Mouse (Mus musculus): ENCODE data around the gene BC035044.
A peak's percentile ranks its signal among the peaks of the same experiment; 100 is the strongest.
"Not testable (repeated sequence)": the region's sequence is repeated elsewhere in the genome, so short reads cannot be mapped to it uniquely, and the experiment has no call there.

Gene BC035044

DNA sequence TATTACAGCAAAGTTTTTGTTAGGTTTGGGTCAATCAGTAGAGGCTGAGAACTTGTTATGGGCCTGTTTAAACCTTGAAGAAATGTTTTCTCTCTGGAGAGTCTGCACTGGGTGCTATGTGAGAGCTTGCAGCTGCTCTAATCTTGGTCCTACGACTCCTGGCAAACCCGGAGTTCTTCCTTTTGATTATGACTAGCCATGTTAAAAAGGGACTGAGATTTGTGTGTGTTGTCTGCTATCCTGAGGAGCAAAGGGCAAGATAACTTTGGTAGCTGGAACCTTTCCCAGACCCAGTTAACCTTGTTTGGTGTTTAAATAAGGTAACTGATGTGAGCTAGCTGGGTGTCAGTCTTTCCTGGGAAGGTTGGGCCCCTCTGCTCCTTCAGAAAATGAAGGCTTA is 40.3 kb downstream of the BC035044 start:
- DNase-seq (ENCODE audit: low spot score) = no peak

DNA sequence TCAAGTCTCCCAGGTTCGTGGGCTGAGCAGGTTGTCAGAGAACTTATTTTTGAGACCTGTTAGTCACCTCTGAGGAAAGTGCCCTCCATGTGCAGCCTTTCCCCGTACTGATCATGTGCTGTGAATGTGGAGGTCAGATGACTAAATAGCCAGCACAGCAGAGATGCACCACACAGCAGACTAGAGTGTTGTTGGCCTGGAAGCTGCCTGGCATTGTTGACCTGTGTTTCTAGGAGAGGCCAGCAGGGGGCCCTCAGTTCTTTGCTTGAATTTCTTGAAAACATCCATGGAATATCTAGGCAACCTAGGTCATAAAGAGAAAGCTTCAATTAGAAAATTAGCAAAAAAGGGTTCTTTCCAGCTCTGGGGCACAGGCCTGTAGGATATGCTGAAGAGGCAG is 41.0 kb downstream of the BC035044 start:
- peak; percentile 40 for DNase-seq (ENCODE audit: low spot score)

DNA sequence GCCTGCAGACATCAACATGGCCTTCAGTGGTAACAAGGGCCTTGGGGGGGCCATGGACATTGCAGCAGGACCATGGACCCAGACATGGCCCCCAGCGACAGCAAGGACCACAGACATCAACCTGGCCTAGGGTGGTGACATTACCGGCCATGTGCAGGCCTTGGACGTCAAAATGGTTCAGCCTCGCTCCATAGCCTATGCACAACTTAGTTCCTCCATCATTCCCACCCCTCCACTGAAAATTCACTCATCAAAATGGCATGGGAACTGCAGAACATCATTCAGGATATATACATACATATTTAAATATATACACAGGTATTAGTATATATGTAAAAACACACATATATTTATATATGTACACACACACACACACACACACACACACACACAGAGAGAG is 43.5 kb downstream of the BC035044 start:
- no peak for DNase-seq (ENCODE audit: low spot score)

DNA sequence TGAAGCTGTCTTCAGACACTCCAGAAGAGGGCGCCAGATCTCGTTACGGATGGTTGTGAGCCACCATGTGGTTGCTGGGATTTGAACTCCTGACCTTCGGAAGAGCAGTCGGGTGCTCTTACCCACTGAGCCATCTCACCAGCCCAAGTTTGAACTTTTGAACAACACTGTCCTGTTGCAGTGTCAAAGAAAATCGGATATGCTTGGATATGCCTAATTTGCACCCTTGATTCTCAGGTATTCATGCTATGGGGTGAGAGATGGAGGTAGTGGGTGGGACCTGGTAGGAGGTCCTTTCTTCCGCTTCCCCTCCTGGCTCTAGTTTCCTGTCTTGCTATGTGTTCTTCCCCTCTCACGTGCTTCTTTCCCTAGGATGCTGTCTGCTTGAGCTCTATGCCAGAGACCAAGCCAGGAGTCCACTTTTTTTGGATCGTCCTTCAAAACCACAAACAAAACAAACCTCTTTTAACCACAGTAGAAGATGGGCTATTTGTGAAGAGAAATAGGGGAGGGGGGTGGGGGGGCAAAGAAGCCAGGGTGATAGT is 44.9 kb downstream of the BC035044 start:
- DNase-seq (ENCODE audit: low spot score) = no peak

DNA sequence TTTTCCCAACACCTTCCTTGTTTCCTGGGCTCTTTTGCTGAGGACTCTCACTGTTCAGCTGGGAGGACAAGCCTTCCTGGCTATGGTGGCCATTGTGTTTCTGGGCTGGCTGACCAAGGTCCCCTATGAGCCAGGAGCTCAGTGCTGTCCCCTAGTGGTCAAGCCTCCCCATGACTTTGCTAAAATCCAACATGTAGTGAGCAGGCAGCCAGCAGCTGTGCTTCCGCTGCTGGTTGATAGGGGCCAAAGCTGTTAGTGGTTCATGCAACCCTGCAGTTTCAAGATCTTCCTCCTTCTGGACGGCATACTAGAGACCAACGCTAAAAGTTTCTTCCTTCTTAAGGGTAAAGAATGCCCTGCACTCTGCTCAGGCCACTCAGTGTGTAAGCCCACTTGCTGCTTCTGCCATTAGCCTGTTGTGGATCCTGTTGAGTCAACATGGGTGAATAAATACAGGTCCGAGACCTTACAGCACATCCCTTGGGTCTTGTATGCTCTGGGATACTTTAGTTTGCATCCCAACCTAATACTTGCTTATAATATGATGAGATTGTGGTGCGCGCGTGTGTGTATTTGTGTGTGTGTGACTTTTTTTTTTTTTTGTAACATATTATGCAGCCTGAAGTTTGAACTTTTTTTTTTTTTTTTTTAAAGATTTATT is 45.5 kb downstream of the BC035044 start:
- DNase-seq (ENCODE audit: low spot score) = peak; percentile 82

DNA sequence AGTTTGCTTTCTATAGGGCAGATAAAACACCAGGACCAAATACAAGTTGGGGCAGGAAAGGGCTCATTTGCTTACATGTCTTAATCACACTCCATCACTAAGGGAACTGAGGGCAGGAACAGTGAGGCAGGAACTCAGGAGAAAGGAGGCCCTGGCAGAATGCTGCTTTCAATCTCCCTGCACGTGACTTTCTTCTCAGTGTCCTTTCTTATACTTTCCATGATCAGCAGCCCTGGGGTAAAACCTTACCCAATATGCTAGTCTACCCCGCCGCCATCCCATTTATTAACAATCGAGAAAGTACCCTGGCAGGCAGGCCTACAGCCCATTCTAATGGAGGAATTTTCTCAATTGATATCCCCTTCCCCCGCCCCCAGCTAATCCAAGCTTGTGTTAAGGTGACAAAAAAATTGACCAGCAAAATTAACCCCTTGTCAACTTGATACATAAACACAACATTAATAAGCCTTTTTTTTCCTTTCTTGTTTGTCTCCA is 46.3 kb downstream of the BC035044 start:
- DNase-seq (ENCODE audit: low spot score) = no peak

DNA sequence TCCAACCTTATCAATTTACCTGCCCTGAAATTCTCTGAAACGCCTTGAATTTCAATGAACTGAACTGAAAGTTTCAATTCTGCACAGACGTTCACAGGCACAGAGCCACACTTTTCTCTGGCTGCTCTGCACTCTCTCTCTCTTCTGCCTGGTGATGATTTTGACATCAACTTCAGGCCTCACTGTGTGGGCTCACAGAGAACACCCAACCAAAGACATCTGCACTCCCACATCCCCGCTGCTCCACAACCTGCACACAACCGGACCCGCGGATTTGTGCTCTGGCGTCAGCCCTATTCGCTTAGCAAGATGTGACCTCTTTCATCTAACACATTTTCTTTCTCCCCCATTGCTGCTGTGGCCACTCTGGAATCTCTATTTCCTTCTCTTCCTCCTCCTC is 46.8 kb downstream of the BC035044 start:
- no peak for DNase-seq (ENCODE audit: low spot score)

DNA sequence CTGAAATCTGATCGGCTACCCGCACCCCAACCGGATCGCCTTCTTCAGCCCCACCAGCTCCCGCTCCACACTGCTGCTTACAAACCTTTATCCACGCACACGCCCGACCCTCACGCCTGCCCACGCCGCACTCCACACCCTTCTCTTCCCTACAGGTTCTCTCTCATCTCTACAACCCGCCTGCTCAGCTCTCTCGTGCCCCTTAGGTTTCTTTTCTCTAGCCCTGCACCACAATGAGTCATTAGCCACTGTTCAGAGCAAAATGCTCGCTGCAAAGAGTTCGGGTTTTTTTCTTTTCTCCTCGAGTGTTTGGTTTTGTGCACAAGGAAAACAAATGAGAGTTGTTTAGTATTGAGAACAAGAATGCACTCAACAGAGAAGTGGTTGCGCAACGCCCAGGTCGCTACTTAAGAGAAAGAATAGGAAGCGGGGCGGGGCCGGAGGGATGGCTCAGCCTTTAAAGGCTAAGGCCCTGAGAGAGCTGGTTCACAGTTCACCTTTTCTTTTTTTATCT is 47.4 kb downstream of the BC035044 start:
- peak; percentile 86 for DNase-seq (ENCODE audit: low spot score)

DNA sequence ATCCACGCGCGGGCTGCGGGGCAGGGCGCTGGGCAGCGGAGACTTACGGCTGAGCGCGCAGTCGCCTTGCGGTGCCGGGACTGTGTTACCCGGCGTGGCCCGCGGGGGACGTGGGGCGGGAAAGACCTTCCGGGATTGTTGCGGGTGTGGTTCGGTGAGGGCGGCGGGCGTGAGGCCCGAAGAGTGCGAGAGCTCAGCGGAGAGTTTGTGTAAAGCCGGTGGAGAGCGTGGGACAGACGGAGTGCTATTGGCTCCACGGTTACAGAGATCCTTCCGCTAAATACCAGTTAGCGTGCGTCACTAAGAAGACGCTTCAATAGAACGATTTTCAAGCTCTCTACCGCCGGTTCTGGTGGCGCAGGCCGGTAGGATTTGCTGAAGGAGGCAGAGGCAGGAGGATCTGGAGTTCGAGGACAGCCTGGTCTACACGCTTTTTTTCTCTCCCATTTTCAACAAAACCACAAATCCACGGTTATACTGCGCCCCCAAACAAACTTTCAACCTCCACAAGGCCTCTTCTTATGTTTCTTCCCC is 47.9 kb downstream of the BC035044 start:
- peak; percentile 89 for DNase-seq (ENCODE audit: low spot score)

DNA sequence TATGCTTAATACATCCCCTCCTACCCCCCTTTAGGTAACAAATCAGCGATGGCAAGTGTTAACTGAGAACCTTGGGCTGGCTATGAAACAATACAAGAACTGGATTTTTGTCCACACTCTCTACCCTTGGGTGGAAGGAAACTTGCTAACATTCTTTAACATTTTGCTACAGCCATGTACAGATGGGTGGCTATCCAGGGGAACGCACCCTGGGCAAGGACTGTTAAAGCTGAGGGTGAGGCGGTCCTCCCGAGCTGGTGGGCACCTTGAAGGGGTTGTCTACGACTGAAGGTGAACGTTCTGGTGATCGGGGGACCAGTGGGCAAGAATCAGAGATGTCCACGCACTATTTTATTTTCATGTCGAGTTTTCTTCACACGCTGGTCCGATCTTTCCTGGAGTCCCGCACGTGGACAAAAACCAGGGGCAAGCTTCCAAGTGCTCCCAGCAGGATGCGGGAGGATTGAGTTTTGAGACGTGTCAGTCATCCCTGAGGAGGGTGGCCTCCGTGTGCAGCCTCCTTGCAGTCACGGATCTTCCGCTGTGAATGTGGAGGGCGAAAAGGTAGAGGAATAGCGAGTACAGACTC is 48.5 kb downstream of the BC035044 start:
- DNase-seq (ENCODE audit: low spot score) = no peak

DNA sequence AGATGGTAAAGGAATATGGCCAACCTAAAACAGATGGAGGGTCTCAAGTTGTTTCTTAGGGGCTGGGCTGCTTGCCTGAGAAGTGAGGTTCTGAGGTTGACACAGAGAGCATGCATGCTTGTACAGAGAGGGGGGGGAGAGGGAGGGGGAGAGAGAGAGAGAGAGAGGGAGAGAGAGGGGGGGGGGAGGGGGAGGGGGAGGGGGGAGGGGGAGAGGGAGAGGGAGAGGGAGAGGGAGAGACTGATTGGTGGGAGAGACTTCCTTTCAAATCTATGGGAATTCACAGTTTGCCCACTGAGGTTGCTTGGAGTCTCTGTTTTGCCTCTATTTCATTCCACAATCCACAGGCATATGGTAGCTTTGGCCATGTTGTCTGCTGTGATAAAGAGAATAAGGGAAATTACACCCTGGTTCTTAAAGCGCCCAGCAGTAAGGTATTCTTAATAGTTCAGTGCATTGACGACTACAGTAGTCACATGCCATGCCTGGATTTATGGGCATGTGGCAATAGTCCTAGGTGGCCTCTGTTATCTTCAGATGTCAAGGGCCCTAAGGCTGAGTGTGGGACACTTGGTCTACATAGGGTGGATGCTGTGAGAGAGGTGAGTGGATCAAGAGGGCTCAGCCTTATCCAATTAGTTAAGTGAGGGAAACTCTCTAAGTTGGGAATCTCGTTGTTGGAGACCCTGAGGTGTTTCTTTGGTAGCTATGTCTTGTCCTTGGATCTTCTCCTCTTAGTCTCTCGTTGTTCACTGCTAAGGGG is 49.4 kb downstream of the BC035044 start:
- DNase-seq (ENCODE audit: low spot score) = no peak

DNA sequence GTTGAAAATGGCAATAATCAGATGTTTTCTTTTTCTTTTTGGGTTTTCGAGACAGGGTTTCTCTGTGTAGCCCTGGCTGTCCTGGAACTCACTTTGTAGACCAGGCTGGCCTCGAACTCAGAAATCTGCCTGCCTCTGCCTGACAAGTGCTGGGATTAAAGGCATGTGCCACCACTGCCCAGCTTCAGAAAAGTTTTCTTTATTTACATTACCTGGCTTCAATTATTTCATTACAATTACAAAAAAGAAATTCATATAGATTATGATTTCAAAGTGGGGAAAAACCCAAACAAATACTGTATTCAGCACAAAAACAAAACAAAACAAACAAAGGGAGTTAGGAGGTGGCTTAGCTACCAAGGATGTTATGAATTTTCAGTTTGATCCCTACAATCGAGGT is 50.3 kb downstream of the BC035044 start:
- not testable (repeated sequence) for DNase-seq (ENCODE audit: low spot score)

DNA sequence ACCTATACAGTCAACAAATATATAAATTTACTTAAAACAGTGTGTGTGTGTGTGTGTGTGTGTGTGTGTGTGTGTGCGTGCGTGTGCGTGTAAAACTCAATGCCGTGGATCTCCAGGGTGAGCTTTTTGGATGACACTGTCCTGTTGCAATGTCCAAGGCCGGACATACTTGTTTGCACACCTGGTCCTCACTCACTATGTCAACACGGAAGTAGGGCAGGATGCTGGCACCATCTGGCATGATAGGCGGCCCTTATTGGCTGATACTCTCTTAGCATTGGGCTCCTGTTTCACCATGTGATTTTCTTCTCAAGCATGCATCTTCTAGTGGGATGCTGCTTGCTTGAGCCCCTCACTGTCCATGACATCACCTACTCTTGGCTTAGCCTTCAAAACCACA is 51.0 kb downstream of the BC035044 start:
- peak; percentile 52 for DNase-seq (ENCODE audit: low spot score)

DNA sequence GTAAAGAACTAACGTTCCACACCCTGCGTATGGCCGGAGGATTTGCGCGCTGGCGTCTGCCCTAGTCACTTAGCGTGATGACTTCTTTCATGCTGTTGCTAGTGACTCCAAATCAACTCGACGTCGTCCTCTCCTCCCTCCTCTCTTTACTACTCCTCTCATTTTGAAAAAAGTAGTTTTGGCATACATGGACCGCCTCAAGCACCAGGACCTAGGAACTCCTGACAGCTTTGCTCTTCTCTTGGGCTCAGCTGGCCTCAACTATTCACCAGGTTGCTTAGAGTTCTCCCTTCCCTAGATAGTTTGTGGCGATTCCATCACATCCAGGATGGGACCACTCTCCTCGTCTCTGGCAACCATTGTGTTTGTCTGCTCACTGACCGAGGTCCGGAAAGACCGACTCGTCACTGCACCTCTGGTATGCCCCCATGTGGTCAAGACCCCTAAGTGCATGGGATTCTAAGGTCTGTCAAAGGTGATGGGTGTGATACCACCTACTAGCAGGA is 51.6 kb downstream of the BC035044 start:
- DNase-seq (ENCODE audit: low spot score) = peak; percentile 86

DNA sequence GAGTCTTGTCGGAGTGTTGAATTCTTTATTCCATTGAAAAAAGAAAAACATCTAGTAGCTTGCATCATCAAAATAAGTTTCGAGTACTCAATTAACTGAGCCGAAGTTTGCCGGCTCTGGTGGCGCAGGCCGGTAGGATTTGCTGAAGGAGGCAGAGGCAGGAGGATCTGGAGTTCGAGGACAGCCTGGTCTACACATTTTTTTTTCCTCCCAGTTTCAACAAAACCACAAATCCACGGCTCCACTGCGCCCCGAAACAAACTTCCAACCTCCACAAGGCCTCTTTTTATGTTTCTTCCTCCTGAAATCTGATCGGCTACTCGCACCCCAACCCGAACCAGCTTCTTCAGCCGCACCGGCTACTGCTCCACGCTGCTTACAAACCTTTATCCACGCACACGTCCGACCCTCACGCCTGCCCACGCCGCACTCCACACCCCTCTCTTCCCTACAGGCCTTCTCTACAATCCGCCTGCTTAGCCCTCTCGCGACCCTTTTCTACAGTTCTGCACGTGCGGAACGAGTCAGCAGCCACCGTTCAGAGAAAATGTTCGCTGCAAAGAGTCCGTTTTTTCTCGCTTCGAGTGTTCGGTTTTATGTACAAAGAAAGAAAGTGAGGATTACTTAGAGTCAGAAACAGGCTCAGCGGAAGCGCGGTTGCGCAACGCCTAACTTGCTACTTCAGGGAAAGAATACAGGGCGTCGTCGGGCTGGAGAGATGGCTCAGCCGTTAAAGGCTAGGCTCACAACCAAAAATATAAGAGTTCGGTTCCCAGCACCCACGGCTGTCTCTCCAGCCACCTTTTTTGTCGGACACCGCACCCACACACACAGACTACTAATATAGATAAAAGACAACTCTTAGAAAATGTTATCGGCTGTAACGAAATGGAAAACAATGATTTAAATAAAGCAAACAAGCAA is 52.3 kb downstream of the BC035044 start:
- peak; percentile 91 for DNase-seq (ENCODE audit: low spot score)

DNA sequence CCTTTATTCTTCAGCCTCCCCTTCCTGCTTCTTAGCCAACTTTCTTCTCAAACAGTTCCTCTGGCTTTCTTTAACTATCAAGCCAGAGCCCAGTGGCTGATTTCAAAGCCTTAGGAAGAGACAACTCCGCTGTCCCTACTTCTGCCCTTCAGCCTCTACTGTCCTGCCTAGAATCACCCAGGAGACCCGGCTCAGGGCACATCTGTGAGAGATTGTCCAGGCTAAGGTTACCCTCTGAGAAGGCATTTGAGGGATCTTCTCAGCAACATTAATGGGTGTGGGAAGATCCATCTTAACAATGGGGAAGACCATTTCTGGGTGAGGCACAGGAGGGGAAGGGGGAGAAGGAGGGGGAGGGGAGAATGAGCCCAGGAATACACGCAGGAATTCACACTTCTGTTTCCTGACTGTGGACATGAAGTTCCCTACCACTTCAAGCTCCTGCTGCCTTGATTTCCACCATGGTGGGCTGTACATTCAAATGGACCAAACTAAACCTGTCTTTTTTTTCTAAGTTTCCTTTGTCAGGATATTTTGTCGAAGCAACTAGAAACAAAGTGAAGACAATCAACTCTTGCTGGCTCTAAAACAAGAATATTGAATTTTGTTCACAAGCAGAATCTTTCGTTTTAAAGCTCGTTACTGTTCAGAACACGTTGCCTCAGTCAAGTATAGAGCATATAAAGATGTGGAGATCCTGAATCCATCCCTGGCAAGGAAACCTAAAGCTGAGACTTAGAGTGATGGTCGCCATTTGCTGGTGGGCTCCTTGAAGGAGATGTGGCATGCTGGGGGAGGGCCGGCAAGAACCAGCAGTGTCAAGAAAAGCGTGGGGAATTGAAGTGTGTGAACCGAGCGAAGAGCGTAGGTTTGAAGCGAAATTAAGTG is 53.2 kb downstream of the BC035044 start:
- no peak for DNase-seq (ENCODE audit: low spot score)

DNA sequence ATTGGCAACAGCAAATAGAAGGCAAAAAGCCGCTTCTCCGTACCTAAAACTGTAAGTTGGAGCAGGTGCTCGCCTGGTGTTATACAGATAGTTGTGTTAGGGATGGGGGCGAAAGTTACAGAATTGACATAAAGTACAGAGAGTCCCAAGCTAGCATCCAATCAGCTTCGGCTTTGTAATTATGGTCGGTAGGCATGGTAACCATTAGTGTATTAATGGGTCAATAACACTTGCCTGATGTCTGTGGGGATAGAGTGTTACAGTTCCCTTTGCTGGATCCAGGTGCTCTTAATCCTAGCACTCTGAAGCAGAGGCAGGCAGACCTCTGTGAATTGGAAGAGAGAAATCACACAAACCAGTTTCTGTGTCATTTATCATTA is 54.0 kb downstream of the BC035044 start:
- no peak for DNase-seq (ENCODE audit: low spot score)

DNA sequence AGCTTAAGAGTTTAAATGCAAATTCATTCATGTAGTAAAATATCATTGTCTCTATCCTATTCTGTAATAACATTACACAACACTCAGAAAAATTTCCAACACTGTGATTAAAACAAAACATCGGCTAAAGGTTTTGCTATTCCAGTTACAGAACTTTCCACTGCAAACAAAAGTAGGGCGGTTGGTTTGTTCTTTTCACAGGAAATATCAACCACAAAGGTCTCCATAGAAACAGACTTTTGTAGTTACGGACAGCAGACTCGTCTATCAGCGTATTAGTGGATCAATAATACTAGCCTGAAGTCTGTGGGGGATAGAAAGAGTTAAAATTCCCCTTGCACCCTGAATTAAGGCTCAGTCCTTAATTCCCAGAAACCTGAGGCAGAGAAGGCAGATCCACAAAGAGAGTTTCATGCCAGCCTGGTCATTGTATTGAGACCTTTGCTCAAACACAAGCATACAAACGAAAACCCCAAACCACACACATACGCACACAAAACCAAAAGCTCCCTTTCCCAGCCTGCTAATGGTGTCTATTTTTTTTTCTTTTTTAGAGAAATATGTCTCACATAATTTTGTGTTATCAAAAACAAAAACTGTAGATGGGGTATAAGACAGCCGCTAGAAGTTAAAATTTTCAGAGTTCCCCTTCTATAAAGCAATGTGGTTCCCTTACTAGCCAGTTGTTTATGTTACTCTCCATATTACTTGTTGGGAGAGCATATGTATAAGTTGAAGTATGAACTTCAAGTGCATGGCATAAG is 54.6 kb downstream of the BC035044 start:
- DNase-seq (ENCODE audit: low spot score) = no peak

DNA sequence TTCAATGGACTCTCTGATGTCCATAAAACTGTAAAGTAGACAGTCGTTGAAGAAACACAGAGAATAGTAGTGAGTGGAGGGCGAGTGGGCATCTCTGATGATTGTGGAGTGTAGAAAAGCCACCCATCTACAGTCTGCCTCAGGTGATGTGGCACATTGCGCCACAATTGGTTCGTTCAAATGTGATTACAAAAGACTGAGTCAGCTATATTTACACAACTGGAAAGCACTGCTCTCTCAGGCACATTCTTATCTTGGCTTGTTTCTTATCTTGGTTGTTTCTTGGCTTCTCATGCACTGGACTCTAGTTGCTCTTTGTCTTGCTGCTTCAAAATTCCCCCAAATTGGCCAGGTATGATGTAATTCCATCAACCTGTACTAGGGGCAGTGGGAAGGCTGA is 55.4 kb downstream of the BC035044 start:
- DNase-seq (ENCODE audit: low spot score) = no peak
